ENCODE assay signal across 8 mouse cellular contexts in genomic region chr5:143547866-143548265, GRCm38 (mm10). TPM values are rescaled to one million over a fixed set of nuclear protein-coding genes. Genes with fewer than 3 reads are reported as not detected.
A peak's percentile ranks its signal among the peaks of the same experiment; 100 is the strongest.
DNase-seq lines count a peak whose midpoint lies in the region; ATAC-seq lines count a peak whose summit lies in the region.

No protein-coding gene starts in this region.

- peaks cover 16% of the 10 kb centered on the region for H3K36me3 ChIP-seq in forebrain, embryonic 10.5 days (replicated peaks)
- peaks cover 3% of the 10 kb centered on the region; the same call in 1 of the 2 replicates for H3K36me3 ChIP-seq in forebrain, embryonic 14.5 days (ENCODE audit: control insufficient read depth, insufficient read depth, low read length)
- H3K36me3 ChIP-seq in midbrain, embryonic 11.5 days (ENCODE audit: control insufficient read depth, insufficient read depth, low read length) = no peaks in the 10 kb centered on the region
- H3K36me3 ChIP-seq in midbrain, embryonic 10.5 days = peaks cover 11% of the 10 kb centered on the region
- peaks cover 6% of the 10 kb centered on the region; the same call in 1 of the 2 replicates for H3K36me3 ChIP-seq in limb, embryonic 13.5 days
- no peaks in the 10 kb centered on the region for H3K36me3 ChIP-seq in stomach, embryonic 16.5 days (ENCODE audit: control insufficient read depth, insufficient read depth, low read length)

- ATAC-seq in forebrain, embryonic 14.5 days = no peak
- ATAC-seq in midbrain, embryonic 11.5 days (ENCODE audit: low FRiP score) = no peak
- no peak for ATAC-seq in limb, embryonic 13.5 days (ENCODE audit: low FRiP score, low read depth)
- no peak for ATAC-seq in stomach, embryonic 16.5 days (ENCODE audit: insufficient read depth, low FRiP score)

- DNase-seq in forebrain, embryonic 10.5 days (ENCODE audit: extremely low spot score, low spot score) = no peak
- no peak for DNase-seq in forebrain, embryonic 14.5 days (ENCODE audit: low spot score)
- DNase-seq in midbrain, embryonic 11.5 days (ENCODE audit: low spot score, missing footprints) = no peak
- DNase-seq in midbrain, embryonic 10.5 days (ENCODE audit: low spot score) = no peak
- DNase-seq in right cerebral cortex, postnatal 36 days (ENCODE audit: low spot score in 2 of 2) = no peak
- DNase-seq in adrenal gland, postnatal 36 days = no peak

- no peaks in the 10 kb centered on the region for H3K9me3 ChIP-seq in forebrain, embryonic 10.5 days
- H3K9me3 ChIP-seq in forebrain, embryonic 14.5 days (replicated peaks; ENCODE audit: control insufficient read depth, low read length) = no peaks in the 10 kb centered on the region
- H3K9me3 ChIP-seq in midbrain, embryonic 11.5 days (ENCODE audit: control insufficient read depth, low read length) = no peaks in the 10 kb centered on the region
- no peaks in the 10 kb centered on the region for H3K9me3 ChIP-seq in midbrain, embryonic 10.5 days (replicated peaks)
- no peaks in the 10 kb centered on the region for H3K9me3 ChIP-seq in limb, embryonic 13.5 days
- H3K9me3 ChIP-seq in stomach, embryonic 16.5 days (replicated peaks; ENCODE audit: control insufficient read depth, low read length) = 0 out of 2 replicates have a peak, but pooled peaks cover 4% of the 10 kb centered on the region

- H3K4me2 ChIP-seq in forebrain, embryonic 14.5 days (ENCODE audit: low read length) = no peak overlapping the region; the same call in 1 of the 2 replicates
- H3K4me2 ChIP-seq in midbrain, embryonic 11.5 days = peak overlapping the region; percentile 11; the same call in 1 of the 2 replicates
- peak overlapping the region; percentile 91 for H3K4me2 ChIP-seq in limb, embryonic 13.5 days (replicated peaks)
- peak overlapping the region; percentile 44 for H3K4me2 ChIP-seq in stomach, embryonic 16.5 days (ENCODE audit: low read depth, low read length)

- H3K27me3 ChIP-seq in forebrain, embryonic 10.5 days (ENCODE audit: poor library complexity, severe bottlenecking) = no peaks in the 10 kb centered on the region
- H3K27me3 ChIP-seq in forebrain, embryonic 14.5 days (replicated peaks; ENCODE audit: control insufficient read depth, insufficient read depth, low read length) = no peaks in the 10 kb centered on the region
- no peaks in the 10 kb centered on the region for H3K27me3 ChIP-seq in midbrain, embryonic 11.5 days (ENCODE audit: control insufficient read depth, insufficient read depth, low read length)
- H3K27me3 ChIP-seq in midbrain, embryonic 10.5 days (ENCODE audit: low read depth, poor library complexity, severe bottlenecking) = no peaks in the 10 kb centered on the region
- no peaks in the 10 kb centered on the region for H3K27me3 ChIP-seq in limb, embryonic 13.5 days
- no peaks in the 10 kb centered on the region for H3K27me3 ChIP-seq in stomach, embryonic 16.5 days (ENCODE audit: control insufficient read depth, insufficient read depth, low read length)

- H3K9ac ChIP-seq in forebrain, embryonic 14.5 days (ENCODE audit: low read length) = no peak overlapping the region
- no peak overlapping the region for H3K9ac ChIP-seq in midbrain, embryonic 11.5 days (ENCODE audit: low read length)
- H3K9ac ChIP-seq in limb, embryonic 13.5 days = no peak overlapping the region
- H3K9ac ChIP-seq in stomach, embryonic 16.5 days (ENCODE audit: low read length) = no peak overlapping the region; the same call in 1 of the 2 replicates

- H3K4me1 ChIP-seq in forebrain, embryonic 10.5 days = peaks cover 31% of the 10 kb centered on the region
- H3K4me1 ChIP-seq in forebrain, embryonic 14.5 days (ENCODE audit: control insufficient read depth, insufficient read depth, low read length) = peaks cover 15% of the 10 kb centered on the region
- H3K4me1 ChIP-seq in midbrain, embryonic 11.5 days (ENCODE audit: control insufficient read depth, insufficient read depth, low read length) = peaks cover 10% of the 10 kb centered on the region
- peaks cover 23% of the 10 kb centered on the region for H3K4me1 ChIP-seq in midbrain, embryonic 10.5 days
- H3K4me1 ChIP-seq in limb, embryonic 13.5 days = peaks cover 20% of the 10 kb centered on the region
- peaks cover 11% of the 10 kb centered on the region for H3K4me1 ChIP-seq in stomach, embryonic 16.5 days (ENCODE audit: control insufficient read depth, insufficient read depth, low read length)

- peak overlapping the region; percentile 63 for H3K4me3 ChIP-seq in forebrain, embryonic 10.5 days
- H3K4me3 ChIP-seq in forebrain, embryonic 14.5 days (ENCODE audit: low read depth, low read length) = no peak overlapping the region
- H3K4me3 ChIP-seq in midbrain, embryonic 11.5 days (ENCODE audit: low read depth, low read length) = peak overlapping the region; percentile 75; the same call in 1 of the 2 replicates
- no peak overlapping the region for H3K4me3 ChIP-seq in midbrain, embryonic 10.5 days
- peak overlapping the region; percentile 69; the same call in 1 of the 2 replicates for H3K4me3 ChIP-seq in limb, embryonic 13.5 days
- H3K4me3 ChIP-seq in stomach, embryonic 16.5 days (replicated peaks; ENCODE audit: low read length) = no peak overlapping the region

- H3K27ac ChIP-seq in forebrain, embryonic 10.5 days = peak overlapping the region; percentile 91
- no peak overlapping the region for H3K27ac ChIP-seq in forebrain, embryonic 14.5 days (ENCODE audit: low read depth, low read length)
- H3K27ac ChIP-seq in midbrain, embryonic 11.5 days (ENCODE audit: low read depth, low read length) = no peak overlapping the region
- no peak overlapping the region for H3K27ac ChIP-seq in midbrain, embryonic 10.5 days (replicated peaks)
- H3K27ac ChIP-seq in limb, embryonic 13.5 days = peak overlapping the region; percentile 45; the same call in 1 of the 2 replicates
- H3K27ac ChIP-seq in stomach, embryonic 16.5 days (ENCODE audit: low read length) = peak overlapping the region; percentile 73

- WGBS in forebrain, embryonic 10.5 days = 65% methylated on average over 10 of the region's 10 CpGs
- 63% methylated on average over 10 of the region's 10 CpGs for WGBS in forebrain, embryonic 14.5 days
- 58% methylated on average over 10 of the region's 10 CpGs for WGBS in midbrain, embryonic 11.5 days
- 57% methylated on average over 10 of the region's 10 CpGs for WGBS in midbrain, embryonic 10.5 days
- WGBS in limb, embryonic 13.5 days = 58% methylated on average over 10 of the region's 10 CpGs
- 52% methylated on average over 10 of the region's 10 CpGs for WGBS in stomach, embryonic 16.5 days

RNA-seq across cellular contexts. Expression of gene Rac1, which starts 20.0 kb away (rescaled TPM):
- 346 and 370 TPM in 2 replicates for polyA plus RNA-seq in forebrain, embryonic 10.5 days (2016; fragmentation: Nextera tagmentation; extraction: Ambion mirVana)
- polyA plus RNA-seq in forebrain, embryonic 14.5 days (2014; fragmentation: Nextera tagmentation; extraction: Ambion mirVana) = 383 and 409 TPM in 2 replicates
- 480 and 494 TPM in 2 replicates for polyA plus RNA-seq in midbrain, embryonic 11.5 days (2014; fragmentation: Nextera tagmentation; extraction: Ambion mirVana)
- polyA plus RNA-seq in midbrain, embryonic 10.5 days (2016; fragmentation: Nextera tagmentation; extraction: Ambion mirVana) = 378 and 386 TPM in 2 replicates
- 433 and 450 TPM in 2 replicates for polyA plus RNA-seq in limb, embryonic 13.5 days (2015; fragmentation: Nextera tagmentation; extraction: Ambion mirVana)
- 195 and 223 TPM in 2 replicates for polyA plus RNA-seq in stomach, embryonic 16.5 days (2015; fragmentation: Nextera tagmentation; extraction: Ambion mirVana)
- 100 to 1,000 TPM; 372 to 394 TPM for total RNA-seq in adrenal gland, postnatal 36 days (2021)

Comparison
In these comparisons a context has a peak if more than half of its experiments do, and no peak if none do; other contexts are left out.
1. H3K27ac ChIP-seq: peak in forebrain, embryonic 10.5 days (single experiment), limb, embryonic 13.5 days (single experiment) and stomach, embryonic 16.5 days (single experiment); none in forebrain, embryonic 14.5 days (single experiment), midbrain, embryonic 11.5 days (single experiment) and midbrain, embryonic 10.5 days (single experiment).
2. H3K4me3 ChIP-seq: peak in forebrain, embryonic 10.5 days (single experiment), midbrain, embryonic 11.5 days (single experiment) and limb, embryonic 13.5 days (single experiment); none in forebrain, embryonic 14.5 days (single experiment), midbrain, embryonic 10.5 days (single experiment) and stomach, embryonic 16.5 days (single experiment).